Mouse (Mus musculus): ENCODE measurements around the gene Smc1b. TPM values are rescaled to one million over a fixed set of nuclear protein-coding genes. Genes with fewer than 3 reads are reported as not detected.

Smc1b gene
- not detected for total RNA-seq (2021)
- long read RNA-seq, experiment 1, result 0 reads
- long read RNA-seq, experiment 2, result 0 reads

- peak; percentile 50 for DNase-seq
These were observed at the start of gene Smc1b, which contains the start of gene Ribc2 for GRCm38 (mm10) chr15:85131275-85132192. Smc1b (minus strand) TSS chr15:85131964. Ribc2 (plus strand) TSS chr15:85132078.

DNA sequence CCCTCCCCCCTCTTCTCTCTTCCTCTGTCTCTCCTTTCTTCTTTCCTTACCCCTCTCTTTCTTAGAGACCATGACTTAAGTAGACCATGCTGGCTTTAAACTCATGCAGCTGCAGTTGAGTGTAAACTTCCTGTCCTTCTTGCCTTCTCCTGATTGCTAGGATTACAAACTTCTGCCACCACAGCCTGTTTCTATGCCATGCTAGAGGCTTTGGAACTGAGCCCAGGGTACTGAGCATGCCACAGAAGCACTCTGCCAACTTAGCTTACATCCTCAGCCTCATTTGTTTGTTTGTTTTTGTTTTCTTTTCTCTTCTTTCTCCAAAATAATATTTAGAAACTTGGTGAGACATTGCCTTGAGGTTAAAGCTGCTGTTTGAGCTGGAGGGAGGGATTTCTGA is 48.6 kb upstream of the Smc1b start:
- DNase-seq, result no peak

GRCm38 (mm10) chr15:85179528-85180180 is 47.9 kb upstream of the Smc1b start:
- no peak for DNase-seq

- DNase-seq, result no peak
These were observed 46.4 kb upstream of the Smc1b start for GRCm38 (mm10) chr15:85178172-85178571.

DNA sequence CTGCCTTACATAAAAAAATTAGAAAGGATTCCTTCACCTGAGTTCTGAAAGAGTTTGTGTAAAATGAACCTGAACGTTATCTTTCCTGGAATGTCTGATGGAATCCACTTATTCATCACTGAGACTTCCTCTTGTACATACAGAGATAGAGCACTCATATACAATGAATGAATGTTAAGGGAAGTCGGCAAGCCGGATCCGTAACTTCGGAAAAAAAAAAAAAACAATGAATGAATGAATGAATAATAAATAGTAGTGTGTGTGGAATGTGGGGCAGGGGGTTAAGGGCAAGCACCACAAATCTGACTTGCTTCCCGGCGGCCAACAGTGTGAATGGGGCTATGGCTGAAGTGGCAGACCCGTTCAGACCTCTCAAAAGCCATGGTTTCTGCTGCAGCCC is 45.8 kb upstream of the Smc1b start:
- no peak for DNase-seq

DNA sequence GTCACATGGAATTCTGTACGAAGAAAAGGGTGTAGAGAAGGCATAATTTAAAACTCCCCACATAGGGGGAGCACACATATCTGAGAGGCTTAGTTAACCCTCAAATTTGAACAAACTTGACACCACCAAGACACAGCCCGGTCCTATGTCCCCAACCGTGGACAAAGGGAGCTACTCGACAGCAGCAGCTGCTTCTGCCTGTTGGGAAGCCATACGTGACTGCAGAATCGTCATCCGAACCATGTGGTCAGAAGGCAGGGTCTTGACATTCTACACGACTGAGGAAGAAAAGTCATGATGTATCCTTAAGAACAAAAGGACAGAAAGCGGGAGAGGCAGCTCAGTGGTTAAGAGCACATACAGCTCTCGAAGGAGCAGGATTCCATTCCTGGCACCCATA is 42.3 kb upstream of the Smc1b start:
- no peak for DNase-seq

GRCm38 (mm10) chr15:85173425-85173824 is 41.7 kb upstream of the Smc1b start:
- DNase-seq, result no peak

GRCm38 (mm10) chr15:85172054-85172453 is 40.3 kb upstream of the Smc1b start:
- DNase-seq, result peak; percentile 82

DNA sequence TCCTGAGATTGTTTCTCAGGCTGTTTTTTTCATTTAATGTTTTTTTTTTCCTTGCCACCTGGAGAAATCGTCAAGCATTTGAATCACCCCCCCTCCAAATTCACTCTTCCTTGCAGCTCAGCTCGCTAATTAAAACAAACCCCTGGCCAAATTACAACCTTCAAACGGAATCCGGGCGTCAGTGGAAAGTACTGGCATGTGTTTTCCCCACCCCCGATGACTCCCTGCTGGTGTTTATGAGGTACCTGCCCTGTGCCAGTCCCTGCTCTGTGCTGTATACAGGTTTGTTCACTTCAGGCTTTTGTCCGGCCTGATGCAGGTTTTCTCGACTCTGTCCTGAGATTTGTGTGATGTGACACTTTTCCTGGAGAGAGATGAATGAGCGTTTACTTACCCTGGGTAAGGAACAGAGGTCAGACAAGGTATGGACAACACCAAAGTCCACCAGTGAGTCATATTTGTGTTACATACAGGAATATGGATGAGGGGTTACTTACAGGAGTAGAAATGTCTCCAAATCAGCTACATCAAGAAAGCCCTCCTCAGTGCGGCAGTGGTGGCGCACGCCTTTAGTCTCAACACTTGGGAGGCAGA is 35.4 kb upstream of the Smc1b start:
- DNase-seq, result peak; percentile 20

DNA sequence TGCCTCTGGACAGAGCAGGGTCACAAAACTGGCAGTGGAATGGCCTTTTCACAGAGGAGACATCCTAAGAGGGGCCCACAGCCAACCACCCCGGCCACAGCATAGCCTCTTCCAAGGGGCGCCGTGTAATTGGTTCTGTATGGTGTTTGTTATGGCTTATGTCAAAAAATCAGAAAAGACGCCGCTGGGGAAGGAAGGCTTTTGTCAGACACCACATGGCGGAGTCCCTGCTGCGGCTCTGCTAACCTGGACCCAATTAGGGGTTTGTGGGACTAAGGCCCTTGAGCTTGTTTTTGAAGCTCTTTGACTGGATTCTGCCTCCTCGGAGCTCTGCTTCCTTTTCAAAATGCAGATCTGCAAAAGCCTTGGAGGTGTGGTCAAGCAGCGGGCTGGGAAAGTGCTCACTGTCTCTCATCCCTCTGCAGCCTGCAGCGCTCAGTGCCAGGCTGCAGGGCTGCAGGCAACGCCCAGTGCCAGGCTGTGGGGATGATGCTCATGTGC is 34.7 kb upstream of the Smc1b start:
- DNase-seq, result no peak

DNA sequence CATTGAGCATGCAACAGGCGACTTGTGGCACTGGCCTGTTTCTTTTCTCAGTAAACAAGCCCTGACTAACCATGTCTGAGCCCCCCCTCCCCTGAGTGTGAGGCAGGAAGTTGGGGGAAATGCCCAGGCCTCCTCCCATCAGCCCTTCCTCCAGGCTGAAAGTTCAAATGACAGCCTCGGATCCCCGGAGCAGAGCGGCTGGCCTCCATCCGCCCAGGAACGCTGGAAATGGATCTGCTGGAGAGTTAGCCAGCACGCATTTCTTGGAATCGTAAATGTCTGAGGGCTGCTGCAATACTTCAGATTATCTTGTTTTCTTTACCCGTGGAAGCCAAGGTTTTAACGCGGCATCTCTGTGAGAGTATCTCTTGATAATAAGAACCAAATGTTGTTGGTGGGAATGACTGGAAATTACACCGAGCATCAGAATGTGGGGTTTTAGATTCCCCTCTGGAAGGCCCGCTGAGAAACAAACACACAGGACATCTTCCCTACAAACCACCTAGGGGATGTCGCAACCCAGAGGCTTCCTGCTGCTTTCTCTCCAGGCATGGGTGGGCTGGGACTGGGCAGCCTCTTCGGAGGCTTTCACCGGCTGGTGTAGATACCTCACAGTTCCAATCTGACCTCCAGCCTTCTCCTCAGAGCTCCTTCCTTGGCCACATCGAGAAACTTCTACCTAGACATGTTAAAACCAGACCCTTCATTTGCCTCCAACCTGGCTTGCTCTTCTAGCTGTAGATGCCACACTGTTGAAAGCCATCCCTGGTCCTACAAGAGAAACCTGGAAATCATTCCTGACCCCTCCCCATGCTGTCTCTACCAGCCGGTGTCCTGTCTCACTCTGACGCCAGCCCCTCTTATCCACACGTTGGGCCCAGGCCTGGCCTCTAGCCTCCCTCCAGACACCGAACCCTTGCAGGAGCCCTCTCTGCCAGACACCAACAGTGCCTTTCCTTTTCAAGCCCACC is 31.2 kb upstream of the Smc1b start:
- DNase-seq, result peak; percentile 61

- no peak for DNase-seq
These were observed 29.7 kb upstream of the Smc1b start for GRCm38 (mm10) chr15:85161416-85161815.

- no peak for DNase-seq
These were observed 24.4 kb upstream of the Smc1b start for GRCm38 (mm10) chr15:85156198-85156597.

GRCm38 (mm10) chr15:85154091-85154490 is 22.3 kb upstream of the Smc1b start:
- DNase-seq, result no peak

- peak; percentile 53 for DNase-seq
These were observed 20.8 kb upstream of the Smc1b start for GRCm38 (mm10) chr15:85152577-85152976.

- DNase-seq, result peak; percentile 59
These were observed 19.7 kb upstream of the Smc1b start for GRCm38 (mm10) chr15:85151433-85151918.

- DNase-seq, result no peak
These were observed 12.5 kb upstream of the Smc1b start for GRCm38 (mm10) chr15:85144249-85144648.

GRCm38 (mm10) chr15:85143747-85144146 is 12.0 kb upstream of the Smc1b start:
- no peak for DNase-seq

- DNase-seq, result no peak
These were observed 11.4 kb upstream of the Smc1b start for GRCm38 (mm10) chr15:85143161-85143560.

DNA sequence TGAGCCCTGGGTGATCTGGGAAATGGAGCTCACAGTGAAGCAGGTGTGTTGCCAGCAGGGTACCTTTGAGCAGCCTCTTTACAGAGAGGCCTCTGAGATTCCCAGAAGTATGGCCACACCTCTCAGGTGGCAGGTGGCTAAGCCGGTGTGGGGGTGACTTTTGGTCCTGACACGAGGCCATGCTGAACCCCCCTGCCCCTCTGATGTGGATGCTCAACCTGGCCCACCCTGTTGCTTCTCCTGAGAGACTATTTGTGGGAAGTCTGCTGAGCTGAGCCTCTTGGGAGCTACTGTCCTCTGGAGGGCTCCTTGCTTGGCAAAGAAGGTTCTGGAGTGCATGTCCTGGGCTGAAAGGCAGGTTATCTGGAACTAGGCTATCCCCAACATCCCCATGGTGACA is 10.7 kb upstream of the Smc1b start:
- DNase-seq, result no peak

- DNase-seq, result no peak
These were observed 9.5 kb upstream of the Smc1b start for GRCm38 (mm10) chr15:85141290-85141689.
